Mouse (Mus musculus): ENCODE measurements at regions not wholly inside any gene's neighbourhood (a gene's known extent, or its start where the extent isn't known, plus 50 kb on each side); places are given as distances from the start of the nearest gene placed in this dataset.

DNA sequence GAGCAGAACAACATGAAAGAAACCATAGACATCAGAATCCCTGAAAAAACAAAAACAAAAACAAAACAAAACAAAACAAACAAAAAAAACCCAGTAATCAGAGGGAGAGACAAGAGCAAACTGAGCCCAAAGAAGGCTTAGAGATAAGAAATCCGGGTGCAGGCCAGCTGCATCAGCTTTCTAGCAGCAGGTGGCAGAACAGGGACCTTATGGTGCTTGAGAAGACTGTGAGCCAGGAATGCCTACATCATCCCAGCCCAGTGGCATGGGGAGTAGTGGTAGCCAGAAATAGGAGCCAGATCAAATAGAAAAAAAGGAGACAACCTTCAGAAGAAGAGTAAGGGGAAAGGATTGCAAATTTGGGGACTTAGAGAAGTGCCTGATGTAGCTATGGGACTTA is 152.8 kb downstream of the Diras2 start:
- no peak for DNase-seq (ENCODE audit: low spot score)

GRCm38 (mm10) chr13:52389271-52389670 is 141.8 kb downstream of the Diras2 start:
- DNase-seq (ENCODE audit: low spot score), result no peak

- DNase-seq (ENCODE audit: low spot score), result no peak
Observed at GRCm38 (mm10) chr13:52395786-52396185, 135.3 kb downstream of the Diras2 start.

- no peak for DNase-seq (ENCODE audit: low spot score)
Observed at GRCm38 (mm10) chr13:52398344-52398743, 132.7 kb downstream of the Diras2 start.

- no peak for DNase-seq (ENCODE audit: low spot score)
Observed at GRCm38 (mm10) chr13:52399143-52399542, 131.9 kb downstream of the Diras2 start.

DNA sequence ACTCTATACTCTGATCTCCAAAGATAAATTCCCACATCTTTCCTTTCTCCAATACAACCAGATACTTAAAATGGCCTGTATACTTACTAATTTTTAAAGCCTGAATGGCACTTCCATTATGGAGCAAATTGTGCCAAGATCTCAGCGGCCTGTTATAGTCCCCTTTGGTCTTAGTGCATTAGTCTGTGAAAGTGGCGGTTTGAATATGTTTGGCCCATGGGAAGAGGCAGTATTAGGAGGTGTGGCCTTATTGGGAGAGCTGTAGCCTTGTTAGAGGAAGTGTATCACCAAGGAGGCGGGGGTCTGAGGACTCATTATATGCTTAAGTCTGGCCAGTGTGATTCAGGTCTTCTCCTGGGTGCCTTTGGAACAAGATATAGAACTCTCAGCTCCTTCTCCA is 127.3 kb downstream of the Diras2 start:
- no peak for DNase-seq (ENCODE audit: low spot score)

- DNase-seq (ENCODE audit: low spot score), result no peak
Observed at GRCm38 (mm10) chr13:52416301-52416700, 114.8 kb downstream of the Diras2 start.

DNA sequence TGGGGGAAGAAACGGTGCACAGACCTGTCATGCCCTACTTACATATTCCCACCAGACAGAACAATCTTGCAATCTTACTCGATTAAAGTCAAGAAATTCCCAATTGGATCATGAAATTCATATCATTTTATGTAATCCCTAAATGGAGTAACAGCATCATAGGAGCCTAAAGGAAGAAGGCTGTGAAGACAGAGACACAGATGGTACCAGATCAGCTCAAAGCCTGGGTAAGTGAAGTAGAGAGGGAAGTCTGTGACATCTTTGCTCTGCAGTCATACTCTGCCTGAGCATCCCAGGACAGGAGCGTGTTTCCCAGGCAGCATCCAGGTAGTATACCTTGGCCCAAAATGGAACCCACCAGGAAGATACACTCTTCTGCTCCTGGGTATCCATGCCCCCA is 108.6 kb downstream of the Diras2 start:
- DNase-seq (ENCODE audit: low spot score), result no peak

- no peak for DNase-seq (ENCODE audit: low spot score)
Observed at GRCm38 (mm10) chr13:52428527-52428926, 102.6 kb downstream of the Diras2 start.

GRCm38 (mm10) chr13:52436756-52437155 is 94.3 kb downstream of the Diras2 start:
- DNase-seq (ENCODE audit: low spot score), result no peak

DNA sequence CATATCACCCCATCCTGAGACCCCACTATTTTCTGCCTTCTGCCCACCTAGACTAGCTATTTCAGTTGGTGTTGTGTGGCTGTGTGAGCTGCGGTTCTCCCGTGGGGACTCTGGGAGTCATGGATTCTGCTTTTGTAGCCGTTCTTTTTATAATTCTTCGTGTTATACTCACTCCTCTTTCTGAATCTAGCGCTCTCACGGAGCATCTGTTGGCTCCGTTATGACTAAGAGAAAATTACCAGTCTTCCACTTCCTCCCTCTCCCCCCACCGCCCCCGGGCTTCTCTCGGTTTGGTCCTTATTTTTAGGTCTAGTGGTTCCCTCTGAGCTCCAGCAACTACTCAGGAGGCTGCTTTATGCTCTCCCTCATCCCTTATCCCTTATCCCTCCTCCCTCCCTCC is 85.6 kb downstream of the Diras2 start:
- DNase-seq (ENCODE audit: low spot score), result no peak

GRCm38 (mm10) chr13:52448902-52449301 is 82.2 kb downstream of the Diras2 start:
- no peak for DNase-seq (ENCODE audit: low spot score)

GRCm38 (mm10) chr13:52451486-52451885 is 79.6 kb downstream of the Diras2 start:
- no peak for DNase-seq (ENCODE audit: low spot score)

GRCm38 (mm10) chr13:52452291-52452690 is 78.8 kb downstream of the Diras2 start:
- no peak for DNase-seq (ENCODE audit: low spot score)

Measured in testis, postnatal 10 days (tissue).